Mouse (Mus musculus) right cerebral cortex, adult 2 months (tissue): Measurements from ENCODE around the gene Ptprs.

Source experiments
- DNase-seq, 2 experiments: peaks; one replicate each; pipeline ENCODE4 v3.0.0; 2021 to 2022; ENCODE audit warnings: low spot score in 2 of 2

The Ptprs gene

DNA sequence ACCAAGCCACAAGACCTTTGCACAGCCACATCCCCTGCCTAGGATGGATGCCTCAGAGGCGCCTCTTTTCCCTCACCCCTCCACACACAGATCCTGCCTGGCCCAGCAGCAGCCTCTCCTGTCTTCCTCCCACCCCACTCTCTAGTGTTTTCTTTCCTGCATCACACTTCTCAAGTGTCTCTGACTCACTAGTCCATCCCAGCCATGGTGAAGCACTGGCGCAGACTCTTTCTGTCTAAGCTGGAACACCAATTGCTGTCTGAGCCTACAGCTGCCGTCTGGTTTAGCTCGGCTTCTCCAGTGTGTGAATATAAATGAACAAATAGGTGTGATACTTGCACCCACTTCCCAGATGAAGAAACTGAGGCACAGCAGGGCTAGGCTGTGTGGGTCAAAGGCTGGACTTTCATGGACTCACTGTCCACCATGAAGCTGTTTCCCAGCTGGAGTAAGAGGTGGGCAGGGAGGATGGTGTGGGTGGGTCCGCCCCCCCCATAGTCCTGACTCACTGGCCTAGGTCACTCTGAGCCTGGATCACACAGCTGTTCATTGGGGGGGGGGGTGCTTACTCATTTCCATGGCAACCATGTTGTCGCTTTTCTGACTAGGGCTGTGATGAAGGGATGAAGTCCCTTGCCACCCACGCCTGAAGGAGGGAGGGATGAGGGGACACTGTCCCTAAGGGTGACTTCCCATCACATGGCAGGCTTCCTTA, 14.3 kb upstream of the Ptprs start:
- DNase-seq = peak in 1 of 2 experiments; percentile 73

DNA sequence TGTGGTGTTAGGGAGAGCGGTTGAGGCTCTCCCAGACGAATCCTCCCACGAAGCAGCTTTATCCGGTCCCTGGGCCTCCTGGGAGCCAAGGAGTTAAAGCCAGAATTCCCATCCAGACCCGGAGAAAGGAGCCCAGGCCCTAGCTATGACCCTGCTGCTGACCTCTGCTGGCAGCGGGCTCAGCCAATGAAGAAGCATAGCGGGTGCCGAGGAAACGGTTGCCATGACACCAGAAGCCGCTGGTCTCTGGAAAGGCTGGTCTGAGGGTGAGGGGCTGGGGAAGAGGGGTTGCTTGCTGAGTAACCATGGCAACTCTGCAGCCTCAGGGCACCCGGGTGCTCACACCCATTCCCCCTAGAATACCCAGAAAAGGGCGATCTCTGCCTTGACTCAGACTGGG, 11.7 kb upstream of the Ptprs start:
- DNase-seq = no peak

DNA sequence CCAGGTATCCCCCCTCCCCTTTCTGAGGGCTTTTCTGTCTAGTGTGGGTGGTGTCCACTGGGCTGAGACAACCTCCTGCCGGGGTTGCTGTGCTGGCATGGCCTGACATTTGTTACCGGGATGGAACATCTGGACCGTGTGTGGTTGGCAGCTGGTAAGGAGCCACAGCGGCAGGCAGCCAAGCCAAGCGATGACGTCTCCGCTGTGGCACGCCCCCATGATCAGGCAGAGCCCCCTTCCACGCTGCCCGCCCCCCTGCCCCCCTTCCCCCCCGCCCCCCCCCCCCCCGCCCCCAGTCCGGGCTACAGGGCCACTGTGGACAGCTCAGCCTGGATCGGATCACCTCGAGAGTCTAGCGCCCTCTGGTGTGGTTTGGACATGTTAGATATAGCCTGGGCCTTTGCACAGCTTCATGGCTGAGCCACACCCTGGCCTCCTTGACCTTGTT, 11.2 kb upstream of the Ptprs start:
- no peak for DNase-seq

DNA sequence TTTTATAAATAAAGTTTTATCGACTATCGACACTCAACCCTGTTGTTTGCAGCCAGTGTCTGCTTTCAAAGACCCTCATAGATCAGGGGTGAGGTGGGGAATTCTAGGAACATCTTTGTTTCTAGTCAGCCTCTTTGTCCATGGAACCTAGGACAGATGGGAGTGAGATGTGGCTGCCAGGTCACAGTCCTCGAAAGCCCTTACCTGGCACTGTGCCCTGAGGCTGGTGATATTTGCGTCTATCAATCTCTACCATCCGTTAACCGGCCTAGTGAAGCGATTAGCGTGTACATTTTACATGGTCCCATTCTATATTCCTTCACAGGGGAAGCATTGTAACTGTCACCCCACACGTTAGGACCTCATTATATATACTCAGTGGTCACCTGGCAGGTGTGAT, 9.6 kb upstream of the Ptprs start:
- no peak for DNase-seq

DNA sequence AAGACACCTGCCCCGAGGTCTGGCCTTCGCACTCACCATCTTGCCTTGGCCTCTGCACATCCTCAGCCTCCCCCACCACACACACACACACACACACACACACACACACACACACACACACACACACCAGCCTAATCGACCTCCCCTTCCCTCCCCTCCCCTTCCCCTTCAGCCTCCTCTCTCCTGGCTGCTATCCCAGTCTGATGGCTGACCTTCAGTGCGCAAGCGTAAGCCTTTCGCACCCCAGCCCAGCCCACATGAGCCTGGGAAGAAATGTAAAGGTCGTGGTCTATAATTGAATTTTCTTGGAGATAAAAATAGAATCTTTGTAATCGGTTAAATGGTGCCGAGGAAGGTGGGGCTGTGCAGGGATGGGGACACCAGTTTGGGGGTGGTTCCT, 8.8 kb upstream of the Ptprs start:
- DNase-seq = no peak

DNA sequence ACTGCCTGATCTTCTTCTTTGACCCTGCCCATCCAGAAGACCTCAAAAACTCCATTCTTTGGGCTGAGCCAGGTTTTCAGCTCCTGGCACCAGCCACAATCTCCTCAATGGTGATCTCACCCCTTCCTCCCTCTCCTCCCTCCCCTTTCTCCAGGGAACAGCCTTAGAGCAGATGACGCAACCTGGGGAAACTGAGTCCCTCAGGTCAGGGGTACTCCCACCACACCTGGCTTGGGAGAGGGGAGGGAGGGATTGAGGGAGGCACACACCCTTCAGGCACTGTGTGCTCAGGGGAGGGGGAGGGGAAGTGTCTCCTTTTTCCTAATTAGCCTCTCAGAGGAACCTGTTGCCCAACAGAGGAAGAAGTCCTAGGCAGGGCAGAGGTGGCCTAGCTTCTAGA, 6.4 kb upstream of the Ptprs start:
- no peak for DNase-seq

DNA sequence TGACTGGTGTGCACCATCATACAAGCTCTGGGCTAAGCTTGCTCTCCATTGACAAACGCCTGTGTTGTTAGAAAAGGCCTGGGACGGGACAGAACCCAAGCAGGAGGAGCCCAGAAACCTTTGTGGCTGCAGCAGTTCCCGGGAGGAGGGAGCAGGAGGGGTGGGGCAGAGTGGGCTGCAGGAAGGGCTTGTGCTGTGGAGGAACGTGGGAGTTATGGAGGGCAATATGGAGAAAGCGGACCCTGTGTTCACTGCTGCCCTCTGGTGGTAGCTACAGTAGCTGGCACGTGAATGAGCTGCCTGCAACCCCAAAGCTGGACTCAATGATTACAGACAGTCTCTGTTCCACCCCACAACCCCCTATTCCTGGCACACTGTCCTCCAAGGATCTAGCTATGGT, 3.1 kb upstream of the Ptprs start:
- DNase-seq = peak; percentile 71 to 75

DNA sequence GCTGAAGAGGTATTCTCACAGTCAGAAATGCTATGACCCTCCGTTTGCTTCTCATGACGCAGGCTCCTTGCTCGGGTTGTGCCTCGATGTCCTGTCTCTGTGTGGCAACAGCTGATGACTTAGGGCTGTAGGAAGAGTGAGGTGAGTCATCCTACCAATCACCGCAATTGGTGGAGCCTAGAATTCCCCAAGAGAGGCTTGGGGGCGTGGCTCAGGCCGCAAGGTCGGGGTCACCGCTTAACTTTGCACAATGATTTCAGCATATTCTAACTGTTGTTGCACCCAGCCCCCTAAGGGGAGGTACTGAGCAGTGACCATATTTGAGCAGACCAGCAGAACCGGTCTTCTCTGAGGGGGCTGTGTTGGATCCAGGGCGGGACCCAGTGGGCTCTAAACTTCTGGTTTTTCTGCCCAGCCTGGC, 1.9 kb upstream of the Ptprs start:
- DNase-seq = no peak

DNA sequence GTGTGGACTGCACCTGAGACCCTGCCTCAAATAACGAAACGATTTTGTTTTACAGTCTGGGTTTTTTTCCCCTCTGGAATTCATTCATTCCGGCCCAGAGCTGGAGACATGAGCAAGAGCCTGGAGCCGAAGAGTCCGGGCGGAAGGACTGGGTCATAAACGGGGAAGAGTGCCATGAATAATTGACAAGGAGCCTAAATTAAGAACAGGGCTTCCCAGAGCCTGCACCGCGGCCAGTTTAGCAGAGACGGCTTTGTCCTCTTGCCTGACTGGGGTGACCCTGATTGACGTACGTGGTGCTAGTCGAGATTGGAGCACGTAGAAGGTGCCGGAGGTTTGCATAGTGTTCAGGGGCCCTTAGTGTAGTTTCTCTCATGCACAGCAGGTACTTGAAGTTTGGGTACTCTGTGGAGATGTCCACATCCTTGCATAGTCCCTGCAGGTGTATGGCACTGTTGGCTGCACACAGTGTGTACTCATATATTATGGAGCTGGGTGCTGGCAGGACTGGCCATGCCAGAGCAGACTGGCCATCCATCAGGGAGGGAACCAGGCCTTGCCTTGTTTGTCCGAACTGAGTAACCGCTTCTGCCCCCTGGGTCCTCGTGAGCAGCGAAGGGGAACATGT, 1.0 kb upstream of the Ptprs start:
- no peak for DNase-seq

DNA sequence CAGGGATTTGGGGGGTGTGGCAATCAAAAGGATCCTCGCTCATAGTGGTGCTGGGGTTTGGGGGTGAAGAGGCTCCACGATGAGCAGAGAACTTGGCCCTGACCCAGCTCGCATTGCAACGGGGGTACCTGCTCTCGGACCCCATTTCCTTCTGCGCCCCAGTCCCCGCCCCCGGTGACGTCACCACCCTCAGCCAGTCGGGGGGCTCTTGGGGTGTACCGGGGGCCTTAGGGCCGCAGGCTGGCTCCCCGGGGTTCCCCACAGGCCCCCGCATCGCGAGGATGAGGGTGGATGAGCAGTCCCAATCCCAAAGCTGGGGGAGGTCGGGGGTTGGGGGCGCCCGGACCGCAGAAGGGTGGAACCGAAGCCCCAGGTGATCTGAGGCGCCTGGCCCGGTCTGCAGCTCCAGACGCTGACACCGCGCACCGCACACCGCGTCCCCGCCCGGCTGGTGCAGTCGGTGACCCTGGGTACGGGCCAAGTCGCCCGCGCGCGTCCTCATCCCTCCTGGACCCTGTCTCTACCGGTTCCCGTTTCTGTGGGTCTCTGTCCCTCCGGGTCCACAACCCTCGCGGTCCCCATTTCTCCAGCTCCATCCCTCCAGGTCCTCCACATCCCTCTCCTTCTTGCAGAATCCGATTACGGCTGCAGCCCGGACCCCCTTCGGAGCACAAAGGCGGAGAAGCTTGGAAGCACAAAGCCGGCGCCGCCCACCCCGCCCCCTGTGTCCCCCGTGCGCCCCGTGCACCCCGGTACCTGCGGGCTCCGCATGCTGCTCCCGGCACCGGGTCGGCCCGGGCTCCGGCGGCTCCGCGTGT, 490 bp downstream of the Ptprs start:
- DNase-seq = peak; percentile 47 to 59

DNA sequence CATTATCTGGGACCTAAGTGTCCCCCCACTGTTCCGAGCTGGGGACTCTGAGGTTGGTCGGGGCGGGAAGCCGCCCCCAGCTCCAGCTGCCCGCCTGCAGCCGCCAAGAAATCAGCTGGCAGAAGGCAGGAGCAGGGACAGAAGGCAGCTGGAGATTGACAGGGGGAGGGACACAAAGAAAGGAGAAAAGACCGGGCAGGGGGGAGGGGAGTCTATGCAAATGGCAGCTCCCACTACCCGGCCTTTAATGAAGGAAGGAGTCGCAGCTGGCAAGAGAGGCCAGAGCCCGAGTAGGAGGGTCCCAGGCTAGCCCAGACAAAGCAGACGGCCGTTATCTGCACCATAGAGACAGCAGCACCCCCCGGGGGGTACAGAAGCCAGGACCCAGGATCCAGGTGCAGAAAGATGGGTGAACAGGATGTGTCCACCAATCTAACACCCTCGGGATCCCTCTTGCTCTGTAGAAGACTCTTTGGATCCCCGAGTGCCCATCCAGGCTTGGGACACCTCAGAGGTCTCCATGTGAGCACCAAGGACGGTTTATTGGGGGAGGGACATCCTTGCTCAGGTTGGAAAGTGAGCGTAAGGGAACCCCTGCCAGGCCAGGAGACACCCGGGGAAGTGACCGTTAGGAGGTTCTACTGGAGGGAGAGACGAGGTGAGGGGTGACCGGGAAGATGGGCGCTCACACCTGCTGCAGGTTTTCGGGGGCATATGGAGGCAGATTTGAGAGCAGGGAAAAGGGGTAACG, 1.3 kb downstream of the Ptprs start:
- DNase-seq = peak; percentile 68 to 73

DNA sequence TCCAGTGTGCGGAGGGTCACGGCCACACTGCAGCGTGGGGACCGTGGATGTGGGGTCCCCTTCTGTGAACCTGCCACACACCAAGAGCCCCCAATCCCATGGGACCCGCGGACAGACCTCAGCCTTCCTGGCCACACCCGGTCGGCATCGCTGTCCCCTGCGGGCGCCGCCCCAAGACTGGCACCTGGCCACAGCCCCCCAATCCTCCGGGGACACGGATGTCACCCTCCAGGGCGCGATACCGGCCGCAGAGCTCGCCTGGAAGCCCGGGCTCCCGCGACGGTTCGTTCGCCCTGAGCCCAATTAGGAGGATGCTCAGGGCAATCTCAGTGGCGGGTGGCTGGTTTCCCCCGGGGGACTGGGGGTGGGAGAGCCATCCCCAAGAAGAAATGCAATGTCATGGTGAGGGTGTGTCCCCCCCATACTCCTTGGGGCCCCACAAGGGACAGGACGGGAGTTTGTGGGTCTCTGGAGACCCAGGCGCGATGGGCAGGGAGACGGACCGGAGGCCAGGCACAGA, 1.9 kb downstream of the Ptprs start:
- no peak for DNase-seq

DNA sequence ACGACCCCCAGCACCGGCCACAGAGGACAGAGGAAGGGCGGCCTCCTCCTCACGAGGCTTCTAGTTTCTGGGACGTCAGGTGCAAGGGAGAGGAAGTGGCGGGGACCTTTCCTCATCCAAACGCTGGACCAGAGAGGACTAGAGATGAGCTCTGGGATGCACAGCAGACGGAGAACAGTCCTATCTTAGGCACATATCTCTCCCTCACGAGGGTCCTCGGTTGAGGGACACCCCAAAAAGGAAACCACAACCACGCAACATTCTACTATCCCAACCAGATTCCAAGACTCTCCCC, 2.7 kb downstream of the Ptprs start:
- no peak for DNase-seq

DNA sequence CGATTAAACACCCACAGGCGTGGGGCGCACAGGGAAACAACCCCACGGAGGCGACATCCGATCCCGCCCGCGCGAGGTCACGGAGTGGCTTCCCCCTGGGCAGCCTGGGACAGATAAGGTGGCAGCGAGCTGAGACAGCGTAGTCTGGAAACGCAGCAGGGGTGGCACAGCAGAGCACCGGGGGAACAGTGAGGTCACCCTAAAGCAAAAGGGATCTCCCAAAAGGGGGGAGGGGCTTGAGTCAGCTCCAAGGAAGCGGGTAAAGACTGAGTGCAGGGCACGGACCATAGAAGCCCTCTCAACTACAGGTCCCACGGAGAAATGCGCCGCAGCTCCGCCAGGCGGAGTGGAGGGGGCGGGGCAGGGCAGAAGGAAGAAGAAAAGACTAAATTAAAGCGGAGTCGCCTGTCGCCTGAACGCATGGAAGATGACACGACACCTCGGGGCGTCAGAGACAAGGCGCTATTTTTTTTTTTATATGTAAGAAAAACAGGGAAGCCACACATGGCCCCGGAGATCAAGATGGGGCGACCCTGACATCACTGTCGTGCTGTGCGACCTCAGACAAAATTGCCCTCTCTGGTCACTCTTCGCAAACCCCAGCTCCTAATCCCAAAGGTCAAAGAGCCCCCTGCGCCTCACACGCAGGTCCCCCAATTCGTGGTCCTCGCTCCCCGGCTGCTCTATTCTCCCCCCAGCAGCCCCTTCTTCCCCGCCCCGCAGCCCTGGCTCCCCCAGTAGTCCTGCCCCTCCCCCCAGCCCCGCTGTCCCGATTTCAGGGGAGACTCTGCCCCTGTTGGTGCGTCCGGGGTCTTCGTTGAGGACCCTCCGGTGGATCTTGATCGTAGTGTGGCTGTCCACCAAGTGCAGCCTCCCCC, 3.3 kb downstream of the Ptprs start:
- peak; percentile 63 to 70 for DNase-seq

DNA sequence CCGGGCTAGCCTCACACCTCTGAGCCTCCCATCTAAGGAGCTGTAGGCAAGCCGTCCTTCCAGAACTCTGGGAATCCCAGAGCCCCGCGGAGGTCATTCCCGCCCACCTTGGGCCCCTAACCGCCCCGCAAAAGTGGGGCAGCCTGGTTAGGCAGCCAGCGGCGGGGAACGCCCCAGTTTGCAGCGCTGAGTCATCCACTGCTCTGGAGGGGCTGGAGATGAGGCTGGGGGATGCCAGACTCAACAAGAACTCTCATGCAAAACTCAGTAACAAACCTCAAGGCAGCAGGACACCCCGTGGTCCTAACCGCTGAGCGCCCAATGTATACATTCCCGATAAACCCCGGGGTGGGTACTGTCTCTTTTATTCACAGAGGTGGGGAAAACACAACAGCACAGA, 4.2 kb downstream of the Ptprs start:
- peak in 1 of 2 experiments; percentile 31 for DNase-seq

DNA sequence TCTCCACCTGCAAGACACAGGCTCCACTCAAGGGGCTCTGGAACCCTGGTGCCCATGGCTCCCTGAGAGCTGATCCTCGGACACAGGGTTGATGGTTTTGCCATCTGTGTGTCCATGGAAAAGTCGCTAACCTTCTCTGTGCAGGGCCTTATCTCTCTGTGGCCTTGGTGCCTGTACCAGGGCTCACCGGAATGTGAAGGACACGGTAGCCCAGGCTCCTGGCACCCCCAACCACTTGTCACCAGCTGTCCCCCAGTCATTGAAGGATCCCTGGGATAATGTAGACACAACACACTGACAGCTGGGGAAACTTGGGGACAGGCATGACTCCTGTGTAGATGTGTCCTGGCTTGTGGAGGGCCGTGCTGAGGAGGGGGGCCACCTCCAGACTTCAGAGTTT, 5.1 kb downstream of the Ptprs start:
- DNase-seq = no peak

DNA sequence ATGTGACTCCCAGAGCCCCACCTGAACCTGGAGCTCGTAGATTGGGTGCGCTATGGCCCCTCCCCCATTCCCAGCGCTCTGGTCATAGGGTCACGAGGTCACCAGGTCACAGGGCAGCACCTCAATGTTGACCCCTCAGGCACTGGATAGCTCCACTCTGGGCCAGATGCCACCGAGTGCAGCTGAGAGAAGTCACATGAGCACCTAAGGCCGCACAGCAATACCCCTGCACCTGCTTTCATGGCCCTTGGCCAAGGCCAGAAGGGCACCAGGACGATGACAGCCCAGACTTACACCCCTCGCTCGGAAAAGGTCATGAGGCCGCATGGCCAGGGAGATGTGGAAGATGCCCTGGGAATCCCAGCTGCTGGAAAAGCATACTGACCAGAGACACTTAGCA, 5.7 kb downstream of the Ptprs start:
- no peak for DNase-seq

DNA sequence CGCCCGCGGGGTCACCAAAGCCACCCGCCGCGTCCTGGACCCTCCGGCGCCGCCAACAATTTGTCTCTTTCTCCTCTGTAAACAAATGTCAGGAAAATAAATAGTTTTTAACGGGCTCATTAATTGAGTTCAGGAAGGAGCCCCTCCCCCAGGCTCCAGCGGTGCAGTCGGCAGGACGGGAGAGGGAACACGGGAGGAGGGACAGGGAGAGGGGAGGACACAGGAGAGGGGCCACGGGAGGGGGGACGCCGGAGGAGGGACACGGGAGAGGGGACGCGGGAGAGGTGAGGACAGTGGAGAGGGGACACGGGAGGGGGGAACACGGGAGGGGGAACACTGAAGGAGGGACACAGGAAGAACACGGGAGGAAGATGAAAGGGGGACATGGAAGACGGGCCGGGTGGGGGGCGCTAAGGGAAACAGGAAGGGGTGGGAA, 6.3 kb downstream of the Ptprs start:
- DNase-seq = no peak

DNA sequence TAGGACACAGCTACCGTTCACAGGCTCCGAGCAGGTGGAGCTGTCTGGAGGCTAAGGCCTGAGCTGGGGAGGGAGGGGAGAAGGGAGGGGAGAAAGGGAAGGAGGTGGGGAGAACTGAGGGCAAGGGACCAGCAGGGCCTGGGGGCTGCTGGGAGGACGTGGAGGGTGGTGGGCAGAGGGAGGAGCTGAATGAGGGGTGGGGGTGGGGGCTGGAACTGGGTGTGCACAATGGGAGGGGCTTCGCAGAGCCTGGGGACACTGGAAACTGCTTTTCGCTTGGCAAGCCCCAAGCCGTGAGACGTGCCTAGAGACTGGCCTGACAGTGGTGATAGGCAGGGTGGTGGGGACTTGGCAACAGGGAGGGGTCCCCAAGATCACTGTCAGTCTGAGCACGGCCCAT, 7.0 kb downstream of the Ptprs start:
- no peak for DNase-seq

DNA sequence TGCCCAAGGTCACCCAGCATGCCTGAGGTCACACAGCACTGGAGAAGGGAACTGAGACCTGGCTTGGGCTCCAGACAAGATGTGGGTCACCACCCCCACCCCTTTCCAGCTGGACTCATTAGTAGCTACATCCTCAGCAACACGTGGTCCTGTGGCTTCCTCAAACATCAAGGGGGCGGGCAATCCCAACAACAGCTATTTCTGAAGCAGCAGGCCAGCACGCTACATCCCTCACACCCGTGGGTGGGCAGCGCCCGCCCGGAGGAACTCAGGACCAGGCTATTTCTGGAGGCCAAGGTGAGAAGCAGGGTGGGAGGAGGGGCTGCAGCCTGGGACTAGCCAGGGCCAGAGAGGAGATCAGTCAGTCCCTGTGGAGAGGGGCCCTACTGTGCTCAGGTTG, 7.4 kb downstream of the Ptprs start:
- peak; percentile 60 to 72 for DNase-seq

DNA sequence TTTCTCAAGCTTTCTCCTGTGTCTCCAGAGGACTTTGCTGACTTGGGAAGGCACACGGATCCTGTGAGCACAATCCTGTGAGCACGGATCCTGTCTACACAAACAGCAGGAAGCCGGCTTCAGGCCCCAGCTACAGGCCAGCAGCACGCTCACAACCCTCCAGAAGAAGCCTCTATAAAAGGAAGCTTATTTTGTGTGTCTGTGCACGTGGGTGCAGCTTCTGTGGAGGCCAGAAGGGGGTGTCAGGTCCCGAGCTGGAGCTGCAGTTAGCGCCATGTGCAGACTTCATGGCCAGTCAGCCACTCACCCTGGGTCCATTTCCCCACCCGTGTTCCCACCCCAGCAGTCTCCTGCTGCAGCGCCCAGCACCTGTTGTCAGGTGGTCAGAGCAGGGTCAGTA, 7.9 kb downstream of the Ptprs start:
- DNase-seq = no peak
